Mouse (Mus musculus): ENCODE data around the gene Slc25a1.

GRCm38 (mm10) chr16:17950068-17950467 lies 22.0 kb upstream of the Slc25a1 start:
- TF ChIP-seq CTCF (IDR thresholded peaks at IDR 0.05) (no peak), EP300 (IDR thresholded peaks at IDR 0.05) (no peak)
